Mouse (Mus musculus): ENCODE data around the gene Ces2c. TPM values are rescaled to one million over a fixed set of nuclear protein-coding genes. Genes with fewer than 3 reads are reported as not detected.
"Not testable (repeated sequence)": the region's sequence is repeated elsewhere in the genome, so short reads cannot be mapped to it uniquely, and the experiment has no call there.

The Ces2c gene
- not detected in 2 replicates for polyA plus RNA-seq (2015; fragmentation: Nextera tagmentation; extraction: Ambion mirVana)

GRCm38 (mm10) chr8:104846831-104847230 is at the start of gene Ces2c:
Gene Ces2c, plus strand, starts transcription at chr8:104847068.
- H3K9me3 ChIP-seq: no peaks in the 10 kb centered on the region
- no peaks in the 10 kb centered on the region for H3K27me3 ChIP-seq (replicated peaks)
- no peak within 1 kb of the TSS for H3K4me2 ChIP-seq
- no peak within 1 kb of the TSS for H3K4me3 ChIP-seq
- 73% methylated on average over 3 of the region's 3 CpGs for WGBS
- no peak within 1 kb of the TSS for H3K9ac ChIP-seq
- H3K4me1 ChIP-seq: no peaks in the 10 kb centered on the region
- H3K27ac ChIP-seq (replicated peaks): no peak within 1 kb of the TSS
- no peaks in the 10 kb centered on the region for H3K36me3 ChIP-seq
- ATAC-seq (ENCODE audit: extremely low read depth, insufficient number of reproducible peaks, low FRiP score, low TSS enrichment): no peak

GRCm38 (mm10) chr8:104799385-104799784 is 47.5 kb upstream of the Ces2c start:
- Histone ChIP-seq H3K27me3 (replicated peaks) (0 out of 2 replicates have a peak, but pooled peaks cover 4% of the 10 kb centered on the region), H3K36me3 (no peaks in the 10 kb centered on the region), H3K9me3 (no peaks in the 10 kb centered on the region), H3K4me3 (no peak overlapping the region), H3K4me2 (no peak overlapping the region), H3K9ac (no peak overlapping the region), H3K27ac (replicated peaks) (no peak overlapping the region), H3K4me1 (no peaks in the 10 kb centered on the region)
- ATAC-seq (ENCODE audit: extremely low read depth, insufficient number of reproducible peaks, low FRiP score, low TSS enrichment): no peak
- WGBS: 87% methylated on average over 1 of the region's 1 CpGs

GRCm38 (mm10) chr8:104806127-104806526 is 40.7 kb upstream of the Ces2c start:
- Histone ChIP-seq H3K4me2 (no peak overlapping the region), H3K4me3 (no peak overlapping the region)
- 33% methylated on average over 2 of the region's 2 CpGs for WGBS

DNA sequence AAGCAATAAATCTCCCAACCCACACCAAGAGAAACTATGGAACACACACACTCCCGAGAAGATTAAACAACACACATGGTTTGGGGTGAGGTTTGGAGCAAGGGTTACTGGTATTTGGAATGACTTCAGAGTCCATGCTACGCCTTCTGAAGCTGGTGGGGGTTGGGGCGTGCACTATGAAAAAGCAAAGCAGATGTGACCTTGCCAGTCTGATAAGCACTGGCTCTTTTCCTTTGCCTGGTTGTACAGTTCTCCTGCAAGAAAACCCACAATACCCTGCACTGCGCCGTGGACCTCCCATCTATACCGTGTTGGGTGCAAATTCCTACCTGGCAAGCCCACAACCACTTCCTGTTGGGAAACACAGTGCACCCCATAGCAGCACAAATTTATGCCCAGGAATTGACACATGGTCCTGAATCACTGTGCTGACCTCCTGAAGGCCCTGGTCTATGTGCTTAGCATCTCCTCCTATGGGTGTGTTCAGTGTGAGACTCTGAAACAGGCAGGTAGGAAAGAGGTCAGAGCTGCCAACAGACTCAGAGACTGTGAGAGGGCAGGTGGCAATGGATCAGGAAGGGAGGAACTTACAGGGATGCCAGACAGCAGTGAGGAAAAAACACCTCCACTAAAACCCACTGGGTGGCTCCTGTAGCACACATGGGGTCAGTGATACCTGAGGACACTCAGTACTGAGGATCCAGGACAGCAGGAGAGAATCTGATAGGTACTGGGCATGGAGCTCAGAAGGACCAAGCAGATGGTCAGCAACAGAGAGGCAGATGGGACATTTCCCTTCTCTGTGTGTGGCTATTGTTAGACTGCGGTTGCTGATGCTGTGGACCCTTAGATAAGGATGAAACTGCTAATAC is 38.1 kb upstream of the Ces2c start:
- 73% methylated on average over 7 of the region's 7 CpGs for WGBS
- H3K4me2 ChIP-seq: no peak overlapping the region
- no peak overlapping the region for H3K9ac ChIP-seq
- ATAC-seq (ENCODE audit: extremely low read depth, insufficient number of reproducible peaks, low FRiP score, low TSS enrichment): no peak
- no peak overlapping the region for H3K4me3 ChIP-seq
- H3K27ac ChIP-seq (replicated peaks): no peak overlapping the region
- H3K36me3 ChIP-seq: no peaks in the 10 kb centered on the region
- no peaks in the 10 kb centered on the region for H3K4me1 ChIP-seq
- no peaks in the 10 kb centered on the region for H3K9me3 ChIP-seq
- no peaks in the 10 kb centered on the region for H3K27me3 ChIP-seq (replicated peaks)

More at GRCm38 (mm10) chr8:104806127-104806526, 40.7 kb upstream of the Ces2c start:
- Histone ChIP-seq H3K4me1 (no peaks in the 10 kb centered on the region), H3K27ac (replicated peaks) (no peak overlapping the region), H3K27me3 (replicated peaks) (no peaks in the 10 kb centered on the region), H3K36me3 (no peaks in the 10 kb centered on the region), H3K9me3 (no peaks in the 10 kb centered on the region), H3K9ac (no peak overlapping the region)
- no peak for ATAC-seq (ENCODE audit: extremely low read depth, insufficient number of reproducible peaks, low FRiP score, low TSS enrichment)

DNA sequence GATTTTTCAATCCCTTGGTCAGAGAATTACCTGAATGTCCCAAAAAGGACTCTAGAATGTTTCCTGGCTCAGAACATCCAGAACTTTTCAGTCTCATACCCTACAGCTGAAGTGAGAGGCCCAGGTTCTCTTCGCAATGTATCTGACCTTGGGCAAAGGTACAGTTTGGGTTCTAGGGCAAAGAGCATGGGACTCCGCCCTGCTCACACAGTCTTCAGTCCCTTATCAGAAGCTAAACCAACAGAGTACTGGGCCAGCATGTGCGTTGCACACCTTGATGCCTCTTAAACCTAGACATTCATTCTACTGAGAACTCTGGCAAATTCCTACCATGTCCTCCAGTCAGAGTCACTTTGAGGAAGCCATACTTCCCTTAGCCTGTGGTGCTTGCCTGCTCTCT is 37.4 kb upstream of the Ces2c start:
- Histone ChIP-seq H3K4me1 (no peaks in the 10 kb centered on the region), H3K9me3 (no peaks in the 10 kb centered on the region), H3K36me3 (no peaks in the 10 kb centered on the region), H3K4me2 (no peak overlapping the region), H3K4me3 (no peak overlapping the region), H3K9ac (no peak overlapping the region), H3K27ac (replicated peaks) (no peak overlapping the region), H3K27me3 (replicated peaks) (no peaks in the 10 kb centered on the region)
- no peak for ATAC-seq (ENCODE audit: extremely low read depth, insufficient number of reproducible peaks, low FRiP score, low TSS enrichment)
- WGBS: 82% methylated on average over 3 of the region's 3 CpGs

GRCm38 (mm10) chr8:104826912-104827311 is 20.0 kb upstream of the Ces2c start:
- H3K27me3 ChIP-seq (replicated peaks): no peaks in the 10 kb centered on the region
- no peak overlapping the region for H3K4me3 ChIP-seq
- no peak overlapping the region for H3K27ac ChIP-seq (replicated peaks)
- no peaks in the 10 kb centered on the region for H3K4me1 ChIP-seq
- WGBS: 62% methylated on average over 1 of the region's 1 CpGs
- H3K4me2 ChIP-seq: no peak overlapping the region
- ATAC-seq (ENCODE audit: extremely low read depth, insufficient number of reproducible peaks, low FRiP score, low TSS enrichment): no peak
- no peaks in the 10 kb centered on the region for H3K36me3 ChIP-seq
- no peak overlapping the region for H3K9ac ChIP-seq
- H3K9me3 ChIP-seq: no peaks in the 10 kb centered on the region

GRCm38 (mm10) chr8:104828221-104828620 is 18.6 kb upstream of the Ces2c start:
- WGBS: 63% methylated on average over 3 of the region's 3 CpGs
- Histone ChIP-seq H3K27me3 (replicated peaks) (no peaks in the 10 kb centered on the region), H3K9me3 (no peaks in the 10 kb centered on the region), H3K36me3 (no peaks in the 10 kb centered on the region), H3K4me2 (no peak overlapping the region), H3K4me1 (no peaks in the 10 kb centered on the region), H3K4me3 (no peak overlapping the region), H3K27ac (replicated peaks) (no peak overlapping the region), H3K9ac (no peak overlapping the region)
- ATAC-seq (ENCODE audit: extremely low read depth, insufficient number of reproducible peaks, low FRiP score, low TSS enrichment): no peak

- ATAC-seq (ENCODE audit: extremely low read depth, insufficient number of reproducible peaks, low FRiP score, low TSS enrichment): no peak
- Histone ChIP-seq H3K4me1 (no peaks in the 10 kb centered on the region), H3K27ac (replicated peaks) (no peak within 1 kb of the TSS), H3K36me3 (no peaks in the 10 kb centered on the region), H3K4me3 (no peak within 1 kb of the TSS), H3K9ac (no peak within 1 kb of the TSS), H3K9me3 (no peaks in the 10 kb centered on the region), H3K4me2 (no peak within 1 kb of the TSS), H3K27me3 (replicated peaks) (no peaks in the 10 kb centered on the region)
- WGBS: 57% methylated on average over 5 of the region's 5 CpGs
Observed at GRCm38 (mm10) chr8:104831440-104831839, 15.4 kb upstream of the Ces2c start, which contains the start of gene Ces2b. Gene Ces2b, plus strand, starts transcription at chr8:104831572.

GRCm38 (mm10) chr8:104841360-104842078 is 5.3 kb upstream of the Ces2c start:
- Histone ChIP-seq H3K36me3 (no peaks in the 10 kb centered on the region), H3K9ac (no peak overlapping the region), H3K4me1 (no peaks in the 10 kb centered on the region), H3K4me3 (no peak overlapping the region), H3K27me3 (replicated peaks) (no peaks in the 10 kb centered on the region), H3K4me2 (no peak overlapping the region), H3K27ac (replicated peaks) (no peak overlapping the region), H3K9me3 (no peaks in the 10 kb centered on the region)
- 78% methylated on average over 3 of the region's 3 CpGs for WGBS
- ATAC-seq (ENCODE audit: extremely low read depth, insufficient number of reproducible peaks, low FRiP score, low TSS enrichment): no peak

- no peak overlapping the region for H3K27ac ChIP-seq (replicated peaks)
- no peaks in the 10 kb centered on the region for H3K9me3 ChIP-seq
- WGBS: 57% methylated on average over 4 of the region's 4 CpGs
- H3K36me3 ChIP-seq: no peaks in the 10 kb centered on the region
- no peaks in the 10 kb centered on the region for H3K27me3 ChIP-seq (replicated peaks)
- H3K4me2 ChIP-seq: no peak overlapping the region
- no peak for ATAC-seq (ENCODE audit: extremely low read depth, insufficient number of reproducible peaks, low FRiP score, low TSS enrichment)
- no peak overlapping the region for H3K9ac ChIP-seq
- H3K4me3 ChIP-seq: no peak overlapping the region
- no peaks in the 10 kb centered on the region for H3K4me1 ChIP-seq
Observed at GRCm38 (mm10) chr8:104847741-104848462, 1.0 kb downstream of the Ces2c start.

DNA sequence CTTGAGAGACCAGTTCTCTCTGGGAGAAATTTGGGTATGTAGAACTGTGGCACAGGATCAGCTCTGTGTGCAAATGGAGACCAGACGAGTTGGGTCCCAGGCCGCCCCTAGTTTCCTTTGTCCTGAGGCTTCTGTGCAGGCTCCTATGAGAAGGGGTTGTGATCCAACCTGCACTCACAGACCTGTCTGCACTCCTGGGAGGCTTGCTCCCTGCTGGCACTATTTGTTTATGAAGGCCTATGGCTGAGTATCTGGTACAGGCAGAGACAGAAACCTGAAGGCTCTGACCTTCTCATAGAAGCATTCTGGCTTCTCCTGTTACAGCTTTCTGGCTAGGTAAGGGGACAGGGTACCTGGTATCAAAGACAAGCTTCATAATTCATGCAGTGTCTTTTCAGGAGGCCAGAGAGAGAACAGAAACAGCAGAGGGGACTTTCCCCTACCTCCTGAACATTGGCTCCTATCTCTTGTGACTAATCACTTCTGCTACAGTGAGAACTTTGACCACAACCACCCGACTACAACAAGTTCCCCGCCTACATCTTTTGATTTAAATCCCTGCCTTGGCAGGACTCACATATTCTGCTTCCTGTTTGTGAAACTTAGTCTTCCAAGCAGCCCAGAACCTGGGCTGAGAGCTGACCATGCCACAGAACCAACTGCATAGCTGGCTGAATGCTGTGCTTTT is 20.1 kb downstream of the Ces2c start:
- WGBS: no CpG with 5 or more reads among the region's 4 CpGs
- not testable (repeated sequence) for H3K4me3 ChIP-seq; H3K36me3 ChIP-seq; H3K4me2 ChIP-seq; H3K9me3 ChIP-seq; H3K27ac ChIP-seq (replicated peaks); H3K4me1 ChIP-seq; H3K27me3 ChIP-seq (replicated peaks); H3K9ac ChIP-seq; ATAC-seq (ENCODE audit: extremely low read depth, insufficient number of reproducible peaks, low FRiP score, low TSS enrichment)
